Mouse (Mus musculus) liver, embryonic 14.5 days (tissue): ENCODE results near the gene Grin2b.

Source experiments
- CTCF ChIP-seq: IDR thresholded peaks from 2 replicates; pipeline ENCODE4 v1.5.1; 2016; ENCODE audit warnings: antibody characterized with exemption, low read depth, control low read depth
- EP300 ChIP-seq: IDR thresholded peaks from 2 replicates; pipeline ENCODE4 v1.6.1; 2016; ENCODE audit warnings: antibody characterized with exemption, low read depth

- no peak for TF ChIP-seq CTCF
- TF ChIP-seq EP300 = no peak
Observed at GRCm38 (mm10) chr6:135756075-135756474, 417.2 kb downstream of the Grin2b start.
